Mouse (Mus musculus) kidney, adult 2 months (tissue): Measurements from ENCODE around the gene Rnf43.

Source experiments
- CTCF ChIP-seq: fragments of 200-500 bp; conservative IDR thresholded peaks from 2 replicates; pipeline ENCODE4 v1.5.1; 2011; ENCODE audit warnings: low read depth, mild to moderate bottlenecking, control low read depth, low read length, moderate library complexity, mixed read lengths; ENCODE audit not compliant: insufficient read depth, insufficient read length
- POLR2A ChIP-seq: fragments of 200-500 bp; IDR thresholded peaks from one replicate; pipeline ENCODE4 v1.6.1; 2011; ENCODE audit warnings: low read depth, low read length, control low read depth

DNA sequence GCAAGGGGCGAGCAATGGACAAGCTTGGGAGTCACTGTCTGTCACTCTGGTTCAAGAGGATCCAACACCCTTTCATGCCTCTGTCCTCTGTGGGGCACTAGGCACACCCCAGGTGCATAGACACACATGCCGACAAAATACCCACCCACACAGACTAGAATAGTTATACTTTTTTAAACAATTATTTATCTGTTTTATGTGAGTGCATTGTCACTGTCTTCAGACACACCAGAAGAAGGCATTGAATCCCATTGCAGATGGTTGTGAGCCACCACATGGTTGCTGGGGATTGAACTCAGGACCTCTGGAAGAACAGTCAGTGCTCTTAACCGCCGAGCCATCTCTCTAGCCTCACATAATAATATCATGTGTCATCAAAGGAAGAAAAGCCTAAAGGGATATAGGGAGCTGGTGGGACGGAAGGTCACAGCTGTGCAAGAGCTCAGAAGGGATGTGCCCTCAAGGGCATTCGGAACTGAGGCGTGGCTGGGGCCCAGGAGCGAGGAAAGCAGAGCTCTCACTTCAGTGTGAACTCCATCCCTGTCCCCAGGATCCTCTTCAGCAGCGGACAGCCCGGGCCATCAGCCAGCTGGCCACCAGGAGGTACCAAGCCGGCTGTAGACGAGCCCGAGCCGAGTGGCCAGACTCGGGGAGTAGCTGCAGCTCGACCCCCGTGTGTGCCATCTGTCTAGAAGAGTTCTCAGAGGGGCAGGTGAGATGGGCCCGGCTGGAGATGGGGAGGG is 66.5 kb downstream of the Rnf43 start:
- no peak for TF ChIP-seq CTCF
- TF ChIP-seq POLR2A: no peak
